8 mouse cellular contexts compared by ENCODE assay signal in genomic region chr3:95042838-95043229, GRCm38 (mm10). TPM values are rescaled to one million over a fixed set of nuclear protein-coding genes. Genes with fewer than 3 reads are reported as not detected.
DNase-seq lines count a peak whose midpoint lies in the region; ATAC-seq and TF ChIP-seq lines count a peak whose summit lies in the region.

No protein-coding gene starts in this region.

- WGBS in midbrain, embryonic 16.5 days = 36% methylated on average over 7 of the region's 7 CpGs

- no peak for TF ChIP-seq CTCF in layer of hippocampus, adult 2 months (conservative IDR thresholded peaks at IDR 0.05)

- peak overlapping the region; percentile 89 for H3K4me3 ChIP-seq in layer of hippocampus, adult 2 months
- H3K4me3 ChIP-seq in midbrain, embryonic 16.5 days (ENCODE audit: low read depth, low read length) = peak overlapping the region; percentile 64

- H3K36me3 ChIP-seq in midbrain, embryonic 16.5 days (ENCODE audit: control insufficient read depth, insufficient read depth, low read length) = no peaks in the 10 kb centered on the region

- peak overlapping the region; percentile 50; the same call in 1 of the 2 replicates for H3K9ac ChIP-seq in midbrain, embryonic 16.5 days (ENCODE audit: low read depth, low read length)

- H3K27ac ChIP-seq in layer of hippocampus, adult 2 months = peak overlapping the region; percentile 91
- H3K27ac ChIP-seq in midbrain, embryonic 16.5 days (ENCODE audit: low read length) = peak overlapping the region; percentile 73

- peak overlapping the region; percentile 57 for H3K4me2 ChIP-seq in midbrain, embryonic 16.5 days (ENCODE audit: low read length)

- DNase-seq in layer of hippocampus, adult 2 months (ENCODE audit: low spot score in 2 of 2) = no peak
- no peak for DNase-seq in layer of hippocampus, adult 8-10 months (ENCODE audit: low spot score in 2 of 2)
- DNase-seq in induced T-regulatory cell, adult 2 months (ENCODE audit: low read depth) = peak; percentile 78
- DNase-seq in cerebellum, postnatal 10 days = no peak
- no peak for DNase-seq in retina, postnatal 1 day
- no peak for DNase-seq in cerebellum, adult 8-10 months

- H3K9me3 ChIP-seq in midbrain, embryonic 16.5 days (replicated peaks; ENCODE audit: control insufficient read depth, low read length, poor library complexity, severe bottlenecking) = no peaks in the 10 kb centered on the region

- peak; percentile 71 for ATAC-seq in common myeloid progenitor, adult 5-6 weeks (replicated peaks; ENCODE audit: low read depth, poor library complexity, severe bottlenecking)
- peak; percentile 68 for ATAC-seq in midbrain, embryonic 16.5 days

- peaks cover 9% of the 10 kb centered on the region for H3K4me1 ChIP-seq in midbrain, embryonic 16.5 days (ENCODE audit: control insufficient read depth, insufficient read depth, low read length)

- H3K27me3 ChIP-seq in midbrain, embryonic 16.5 days (ENCODE audit: control insufficient read depth, insufficient read depth, low read depth, low read length) = no peaks in the 10 kb centered on the region

RNA-seq across cellular contexts. Expression of gene Psmd4, which starts 0.4 kb away (rescaled TPM):
- total RNA-seq in layer of hippocampus, adult 2 months (2021) = 100 to 1,000 TPM; 158 to 160 TPM
- 100 to 1,000 TPM; 137 to 166 (median 159) TPM for total RNA-seq in layer of hippocampus, adult 8-10 months (2022)
- 210 and 232 TPM in 2 replicates for total RNA-seq in common myeloid progenitor, adult 5-6 weeks (2017)
- 253 and 254 TPM in 2 replicates for polyA plus RNA-seq in midbrain, embryonic 16.5 days (2015; fragmentation: Nextera tagmentation; extraction: Ambion mirVana)

RNA-seq across cellular contexts. Expression of gene Zfp687, which starts 27.6 kb away (rescaled TPM):
- total RNA-seq in layer of hippocampus, adult 2 months (2021) = 10 to 100 TPM; 26.2 to 26.6 TPM
- 10 to 100 TPM; 25.1 to 35.1 (median 30.6) TPM for total RNA-seq in layer of hippocampus, adult 8-10 months (2022)
- total RNA-seq in common myeloid progenitor, adult 5-6 weeks (2017) = 18.2 and 20.6 TPM in 2 replicates
- 17.6 and 18.7 TPM in 2 replicates for polyA plus RNA-seq in midbrain, embryonic 16.5 days (2015; fragmentation: Nextera tagmentation; extraction: Ambion mirVana)
